Mouse (Mus musculus) intestine, embryonic 14.5 days (tissue): ENCODE results near the gene Igfbp1. TPM values are rescaled to one million over a fixed set of nuclear protein-coding genes. Genes with fewer than 3 reads are reported as not detected.

Source experiments
- ATAC-seq: fragments of 200-750 bp; cut with Nextera tagmentation; replicated peaks from 2 replicates; pipeline ENCODE4 v1.8.0; 2017; ENCODE audit warnings: low read depth, moderate number of reproducible peaks, moderate TSS enrichment, moderate library complexity; ENCODE audit not compliant: low FRiP score, low TSS enrichment
- DNase-seq: peaks from one replicate; pipeline ENCODE4 v3.0.0-alpha.2; 2018; ENCODE audit warnings: low spot score
- H3K27ac ChIP-seq: fragments of 300-500 bp; sonication (generic); 2 replicates; pipeline ENCODE4 v1.5.1; 2014; ENCODE audit warnings: low read depth, mild to moderate bottlenecking, control low read depth
- H3K27me3 ChIP-seq: fragments of 300-500 bp; sonication (generic); replicated peaks from 2 replicates; pipeline ENCODE4 v1.6.1; 2014; ENCODE audit warnings: low read length, control low read depth; ENCODE audit not compliant: control insufficient read depth, insufficient read depth
- H3K36me3 ChIP-seq: fragments of 300-500 bp; sonication (generic); 2 replicates; pipeline ENCODE4 v1.6.1; 2014; ENCODE audit warnings: low read length, control low read depth; ENCODE audit not compliant: control insufficient read depth, insufficient read depth
- H3K4me1 ChIP-seq: fragments of 300-500 bp; sonication (generic); replicated peaks from 2 replicates; pipeline ENCODE4 v1.6.1; 2014; ENCODE audit warnings: low read length, control low read depth, mixed read lengths; ENCODE audit not compliant: control insufficient read depth, insufficient read depth
- H3K4me2 ChIP-seq: fragments of 300-500 bp; sonication (generic); 2 replicates; pipeline ENCODE4 v1.6.1; 2014; ENCODE audit warnings: low read length
- H3K4me3 ChIP-seq: fragments of 300-500 bp; sonication (generic); 2 replicates; pipeline ENCODE4 v1.5.1; 2014; ENCODE audit warnings: low read depth, low read length, control low read depth, mixed read lengths
- H3K9ac ChIP-seq: fragments of 300-500 bp; sonication (generic); 2 replicates; pipeline ENCODE4 v1.6.1; 2014; ENCODE audit warnings: mild to moderate bottlenecking, low read length
- H3K9me3 ChIP-seq: fragments of 300-500 bp; sonication (generic); 2 replicates; pipeline ENCODE4 v1.6.1; 2016; ENCODE audit warnings: low read length, control low read depth; ENCODE audit not compliant: control insufficient read depth
- WGBS: fragments of 180-500 bp; shearing (Covaris S2); extraction: QIAGEN DNeasy Blood & Tissue Kit; methylation state at CpG from one replicate; pipeline ENCODE4 v1.1.7; 2014; 5-methylcytosine and 5-hydroxymethylcytosine counted together
- polyA plus RNA-seq: library from polyadenylated mRNA; unstranded; fragments of >200 nt; fragmentation: Nextera tagmentation; extraction: Ambion mirVana; gene quantifications from 2 replicates; pipeline ENCODE4 v1.2.1, GENCODE M21; 2014

Igfbp1 gene
- polyA plus RNA-seq, 1 experiment from 2014 or later, result 0.57 TPM

DNA sequence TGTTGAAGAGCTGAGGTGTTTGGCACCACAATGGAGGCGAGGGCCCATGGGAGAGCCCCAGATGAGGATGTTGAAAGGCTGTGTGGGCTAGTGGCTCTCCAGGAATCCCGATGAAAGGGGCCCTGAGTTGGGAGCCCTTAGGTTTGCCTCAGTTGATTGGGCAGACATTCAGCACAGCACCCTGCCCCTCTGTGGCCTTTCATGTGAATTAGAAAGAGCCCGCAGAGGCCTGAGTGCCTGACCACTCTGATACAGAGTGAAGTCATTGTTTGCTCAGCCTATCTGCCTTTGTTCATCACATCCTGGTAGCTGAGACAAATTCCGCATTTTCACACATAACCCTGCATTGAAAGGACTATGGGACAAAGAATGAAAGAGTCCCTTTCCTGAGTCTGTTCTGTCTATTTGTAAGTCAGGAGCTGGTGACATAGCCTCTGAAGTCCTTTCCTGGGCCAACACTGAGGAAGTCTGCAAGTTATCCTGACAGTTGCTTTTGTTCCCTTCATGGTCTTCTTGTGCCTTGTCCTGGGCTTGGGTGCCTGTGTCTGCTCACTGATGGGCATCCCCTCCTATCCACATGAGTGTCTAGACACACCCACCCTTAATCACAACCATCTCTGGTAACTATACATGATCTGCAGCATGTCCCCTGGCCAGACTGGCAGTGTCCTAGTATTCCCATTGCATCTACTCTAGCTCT is 41.6 kb downstream of the Igfbp1 start:
- no peak overlapping the region for H3K27ac ChIP-seq
- H3K9me3 ChIP-seq, result no peaks in the 10 kb centered on the region
- DNase-seq, result no peak
- no peak for ATAC-seq
- no peaks in the 10 kb centered on the region for H3K4me1 ChIP-seq
- no peak overlapping the region for H3K9ac ChIP-seq
- no peak overlapping the region for H3K4me3 ChIP-seq
- no peak overlapping the region for H3K4me2 ChIP-seq
- no peaks in the 10 kb centered on the region for H3K36me3 ChIP-seq
- WGBS, result 75% methylated on average over 4 of the region's 4 CpGs
- H3K27me3 ChIP-seq, result no peaks in the 10 kb centered on the region

DNA sequence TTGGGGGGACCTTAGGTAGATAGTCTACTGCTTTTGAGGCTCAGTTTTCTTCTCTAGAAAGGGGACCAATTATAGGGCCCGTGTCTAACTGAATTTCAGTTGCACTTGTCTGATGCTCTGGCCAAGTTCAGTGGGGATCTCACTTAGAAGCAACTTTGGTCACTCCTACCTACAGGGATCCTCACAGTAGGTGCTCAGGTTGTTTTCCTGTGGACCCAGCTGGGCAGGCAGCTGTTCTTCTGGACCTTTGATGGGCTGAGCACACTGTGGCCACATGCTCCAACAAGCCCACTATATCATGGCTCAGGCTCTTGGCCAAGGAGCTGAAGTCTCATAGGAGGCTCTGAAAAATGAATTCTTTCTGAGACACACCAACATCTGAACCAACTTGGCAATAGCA is 47.2 kb downstream of the Igfbp1 start:
- no peak overlapping the region for H3K9ac ChIP-seq
- no peak overlapping the region for H3K27ac ChIP-seq
- H3K27me3 ChIP-seq, result no peaks in the 10 kb centered on the region
- no peak overlapping the region for H3K4me2 ChIP-seq
- DNase-seq (no peak), ATAC-seq (no peak)
- H3K4me3 ChIP-seq, result no peak overlapping the region
- H3K36me3 ChIP-seq, result no peaks in the 10 kb centered on the region
- WGBS, result 80% methylated on average over 1 of the region's 1 CpGs
- H3K9me3 ChIP-seq, result no peaks in the 10 kb centered on the region
- H3K4me1 ChIP-seq, result no peaks in the 10 kb centered on the region

DNA sequence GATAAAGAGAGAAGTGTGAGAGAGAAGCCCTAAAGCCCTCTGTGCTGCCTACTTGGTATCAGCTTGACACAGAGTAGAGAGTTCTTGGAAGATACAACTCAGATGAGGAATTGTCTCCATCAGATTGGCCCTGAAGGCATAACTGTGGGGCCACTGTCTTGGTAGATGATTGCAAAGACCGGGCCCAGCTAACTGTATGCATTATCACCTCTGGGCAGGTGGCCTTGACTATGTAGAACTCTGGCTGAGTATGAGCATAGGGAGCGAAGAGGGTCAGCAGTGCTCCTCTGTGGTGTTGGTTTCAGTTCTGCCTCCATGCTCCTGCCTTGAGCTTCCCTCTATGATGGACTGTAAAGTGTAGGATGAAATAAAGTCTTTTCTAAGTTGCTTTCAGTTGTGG is 52.8 kb downstream of the Igfbp1 start:
- Histone ChIP-seq H3K9me3 (no peaks in the 10 kb centered on the region), H3K36me3 (no peaks in the 10 kb centered on the region), H3K4me1 (no peaks in the 10 kb centered on the region), H3K4me3 (no peak overlapping the region), H3K9ac (no peak overlapping the region), H3K4me2 (no peak overlapping the region), H3K27ac (no peak overlapping the region), H3K27me3 (no peaks in the 10 kb centered on the region)
- DNase-seq (no peak), ATAC-seq (no peak)
- 91% methylated on average over 2 of the region's 2 CpGs for WGBS

DNA sequence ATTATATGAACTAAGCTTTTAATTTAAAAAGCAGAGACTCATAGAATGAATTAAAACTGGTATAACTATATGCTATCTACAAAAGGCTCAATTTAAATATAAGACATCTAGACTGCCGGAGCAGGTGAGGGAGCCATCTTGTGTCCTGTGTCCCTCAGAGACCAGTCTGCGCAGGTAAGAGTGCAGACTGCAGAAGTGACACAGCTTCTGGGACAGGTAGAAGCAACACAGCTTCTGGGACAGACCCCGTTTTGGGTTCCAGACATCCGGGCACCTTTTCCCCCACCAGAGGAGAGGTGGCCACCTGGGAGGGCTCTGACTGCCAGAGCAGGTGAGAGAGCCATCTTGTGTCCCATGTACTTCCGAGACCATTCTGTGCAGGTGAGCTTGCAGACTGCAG is 53.3 kb downstream of the Igfbp1 start:
- no peaks in the 10 kb centered on the region for H3K9me3 ChIP-seq
- H3K4me1 ChIP-seq, result no peaks in the 10 kb centered on the region
- H3K4me3 ChIP-seq, result no peak overlapping the region
- no peak overlapping the region for H3K9ac ChIP-seq
- H3K27ac ChIP-seq, result no peak overlapping the region
- no peaks in the 10 kb centered on the region for H3K36me3 ChIP-seq
- DNase-seq (no peak), ATAC-seq (no peak)
- no peaks in the 10 kb centered on the region for H3K27me3 ChIP-seq
- H3K4me2 ChIP-seq, result no peak overlapping the region
- 90% methylated on average over 5 of the region's 5 CpGs for WGBS

Other genes with a start within 250 kb of the Igfbp1 start
- gene Adcy1, start 134.3 kb upstream of the Igfbp1 start, polyA plus RNA-seq, result 1.9 and 2.1 TPM in 2 replicates
- not detected in 2 replicates for gene Gm11985, start 9.2 kb upstream of the Igfbp1 start, polyA plus RNA-seq
- 49.4 and 49.5 TPM in 2 replicates for gene Igfbp3, start 16.1 kb downstream of the Igfbp1 start, polyA plus RNA-seq